Mouse (Mus musculus) heart, embryonic 12.5 days (tissue): ENCODE data around the gene Chpf. TPM values are rescaled to one million over a fixed set of nuclear protein-coding genes. Genes with fewer than 3 reads are reported as not detected.
A peak's percentile ranks its signal among the peaks of the same experiment; 100 is the strongest.

Source experiments
- ATAC-seq: fragments of 200-750 bp; cut with Nextera tagmentation; 2 replicates; pipeline ENCODE4 v1.8.0; 2017; ENCODE audit warnings: moderate TSS enrichment, moderate library complexity; ENCODE audit not compliant: insufficient number of reproducible peaks, low FRiP score
- H3K27ac ChIP-seq: fragments of 300-500 bp; sonication (generic); 2 replicates; pipeline ENCODE4 v1.5.1; 2016; ENCODE audit warnings: mild to moderate bottlenecking, moderate library complexity; ENCODE audit not compliant: poor library complexity, severe bottlenecking
- H3K27me3 ChIP-seq: fragments of 300-500 bp; sonication (generic); replicated peaks from 2 replicates; pipeline ENCODE4 v1.6.1; 2016; ENCODE audit warnings: mild to moderate bottlenecking, moderate library complexity
- H3K36me3 ChIP-seq: fragments of 300-500 bp; sonication (generic); 2 replicates; pipeline ENCODE4 v1.6.1; 2016; ENCODE audit warnings: mild to moderate bottlenecking, moderate library complexity
- H3K4me1 ChIP-seq: fragments of 300-500 bp; sonication (generic); replicated peaks from 2 replicates; pipeline ENCODE4 v1.6.1; 2016; ENCODE audit warnings: mild to moderate bottlenecking
- H3K4me2 ChIP-seq: fragments of 300-500 bp; sonication (generic); 2 replicates; pipeline ENCODE4 v1.6.1; 2016; ENCODE audit warnings: mild to moderate bottlenecking, moderate library complexity
- H3K4me3 ChIP-seq: fragments of 300-500 bp; sonication (generic); 2 replicates; pipeline ENCODE4 v1.5.1; 2016; ENCODE audit warnings: mild to moderate bottlenecking
- H3K9ac ChIP-seq: fragments of 300-500 bp; sonication (generic); 2 replicates; pipeline ENCODE4 v1.6.1; 2016; ENCODE audit warnings: mild to moderate bottlenecking, moderate library complexity
- H3K9me3 ChIP-seq: fragments of 300-500 bp; sonication (generic); replicated peaks from 2 replicates; pipeline ENCODE4 v1.6.1; 2016; ENCODE audit warnings: mild to moderate bottlenecking, moderate library complexity
- WGBS: fragments of 180-500 bp; shearing (Covaris S2); methylation state at CpG from one replicate; pipeline ENCODE4 v1.1.7; 2016; 5-methylcytosine and 5-hydroxymethylcytosine counted together
- polyA plus RNA-seq: library from polyadenylated mRNA; unstranded; fragments of >200 nt; fragmentation: Nextera tagmentation; extraction: Ambion mirVana; gene quantifications from 2 replicates; pipeline ENCODE4 v1.2.1, GENCODE M21; 2016

Gene Chpf
- polyA plus RNA-seq, 1 experiment from 2014 or later, result 37.8 TPM

DNA sequence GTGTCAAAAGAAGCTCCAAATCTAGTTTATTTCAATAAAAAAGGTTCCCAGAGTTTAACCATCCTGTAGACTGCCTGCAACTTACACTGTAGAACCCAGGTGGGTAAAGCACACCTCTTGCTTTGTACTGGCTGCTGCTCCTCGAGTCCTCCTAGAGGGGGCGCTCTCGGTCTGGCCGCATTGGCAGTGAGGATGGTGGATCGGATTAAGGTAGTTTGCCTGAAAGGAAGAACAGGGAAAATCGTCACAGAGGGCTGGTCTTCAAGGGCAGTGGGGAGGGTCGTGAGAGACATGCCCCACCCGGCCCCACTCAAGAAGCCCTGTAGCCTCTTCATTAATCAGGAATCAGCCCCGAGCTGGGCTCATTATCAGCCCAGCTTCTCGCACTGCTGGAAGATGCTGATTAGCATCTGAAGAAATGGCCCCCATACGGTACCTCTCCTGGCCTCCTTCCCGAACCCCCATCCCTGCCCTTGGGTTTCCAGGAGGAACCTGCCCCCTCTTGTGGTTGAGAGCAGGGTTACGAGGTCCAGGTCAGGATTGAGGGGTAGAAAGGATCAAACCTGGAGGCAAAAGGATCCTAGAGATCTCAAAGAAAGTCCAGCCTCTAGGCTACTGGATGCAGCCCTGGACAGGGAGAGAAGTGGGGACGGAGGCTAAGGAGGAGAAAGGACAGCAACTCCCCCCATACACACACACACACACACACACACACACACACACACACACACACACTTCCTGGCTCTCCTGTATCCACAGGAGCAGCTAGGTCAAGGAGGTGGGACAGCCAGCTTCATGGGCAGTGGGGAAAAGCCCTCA, 22.2 kb downstream of the Chpf start:
- Histone ChIP-seq H3K4me1 (peaks cover 26% of the 10 kb centered on the region), H3K9ac (no peak overlapping the region), H3K9me3 (no peaks in the 10 kb centered on the region), H3K4me3 (no peak overlapping the region), H3K4me2 (peak overlapping the region; percentile 71; the same call in 1 of the 2 replicates), H3K27me3 (peaks cover 66% of the 10 kb centered on the region), H3K36me3 (no peaks in the 10 kb centered on the region), H3K27ac (no peak overlapping the region)
- 12% methylated on average over 14 of the region's 14 CpGs for WGBS
- no peak for ATAC-seq

DNA sequence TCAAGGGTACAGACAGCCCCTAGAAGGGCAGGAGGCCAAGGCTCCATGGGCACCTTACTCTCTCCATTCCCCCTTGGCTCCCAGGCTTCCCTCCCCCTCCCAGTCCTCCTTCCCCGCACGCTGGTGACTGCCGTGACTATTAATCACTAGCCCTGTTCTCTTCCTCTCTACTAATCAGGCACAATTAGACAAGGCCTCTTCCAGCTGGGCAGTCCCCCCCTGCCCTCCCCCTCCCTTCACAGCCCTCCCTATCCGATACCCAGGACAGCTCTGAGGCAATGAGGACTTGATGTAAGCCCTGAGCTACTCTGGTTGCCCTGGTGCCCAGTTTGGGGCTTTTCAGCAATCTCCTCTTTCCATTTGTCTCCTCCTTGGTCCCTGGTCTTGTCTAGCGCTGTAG, 23.2 kb downstream of the Chpf start:
- Histone ChIP-seq H3K9me3 (no peaks in the 10 kb centered on the region), H3K4me2 (no peak overlapping the region), H3K27ac (no peak overlapping the region), H3K27me3 (peaks cover 74% of the 10 kb centered on the region), H3K4me3 (no peak overlapping the region), H3K4me1 (peaks cover 29% of the 10 kb centered on the region), H3K9ac (no peak overlapping the region), H3K36me3 (no peaks in the 10 kb centered on the region)
- whole genome bisulfite sequencing, result 34% methylated on average over 5 of the region's 5 CpGs
- ATAC-seq, result no peak

DNA sequence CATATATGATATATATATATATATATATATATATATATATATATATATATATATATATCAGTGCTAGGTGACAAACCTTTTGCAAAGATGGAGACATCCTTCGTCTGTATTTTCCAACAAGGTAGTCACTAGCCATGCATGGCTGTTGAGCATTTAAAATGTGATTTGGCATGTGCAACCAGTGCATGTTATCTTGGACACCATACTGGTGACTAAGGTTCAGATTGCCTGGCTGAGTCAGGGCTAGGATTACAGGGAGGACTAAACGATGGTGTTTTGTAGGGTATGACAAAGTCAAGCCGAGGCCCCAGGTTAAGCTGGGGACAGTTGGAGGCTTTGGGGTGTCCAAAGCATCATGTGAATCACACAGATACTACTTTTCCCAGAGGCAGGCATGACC, 23.7 kb downstream of the Chpf start:
- no peak for ATAC-seq
- no peak overlapping the region for H3K4me3 ChIP-seq
- H3K9me3 ChIP-seq, result no peaks in the 10 kb centered on the region
- peaks cover 79% of the 10 kb centered on the region for H3K27me3 ChIP-seq
- H3K9ac ChIP-seq, result no peak overlapping the region
- H3K36me3 ChIP-seq, result no peaks in the 10 kb centered on the region
- H3K4me2 ChIP-seq, result no peak overlapping the region
- WGBS, result 58% methylated on average over 3 of the region's 3 CpGs
- H3K27ac ChIP-seq, result no peak overlapping the region
- H3K4me1 ChIP-seq, result peaks cover 34% of the 10 kb centered on the region

DNA sequence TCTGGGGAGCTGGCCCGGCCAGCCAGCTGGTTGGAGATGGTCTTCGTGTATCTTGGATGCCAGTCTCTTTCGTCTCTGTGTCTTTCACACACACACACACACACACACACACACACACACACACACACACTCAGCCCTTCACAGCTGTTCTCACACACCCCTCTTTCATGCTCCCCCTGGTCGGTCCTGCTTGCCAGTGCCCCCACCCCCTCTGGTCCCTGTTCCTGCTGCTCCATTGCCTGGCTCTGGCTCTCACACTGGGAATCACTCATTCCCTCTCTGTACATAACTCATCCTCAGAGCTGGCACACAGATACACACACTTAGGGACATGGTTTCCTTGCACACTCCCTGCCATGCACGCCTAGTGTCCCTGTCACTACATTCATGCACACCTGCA, 27.2 kb downstream of the Chpf start:
- H3K4me1 ChIP-seq, result peaks cover 44% of the 10 kb centered on the region
- no peak overlapping the region for H3K9ac ChIP-seq
- ATAC-seq, result no peak
- peaks cover 97% of the 10 kb centered on the region for H3K27me3 ChIP-seq
- H3K4me2 ChIP-seq, result no peak overlapping the region
- H3K27ac ChIP-seq, result no peak overlapping the region
- H3K36me3 ChIP-seq, result no peaks in the 10 kb centered on the region
- WGBS, result 59% methylated on average over 5 of the region's 5 CpGs
- H3K4me3 ChIP-seq, result no peak overlapping the region
- H3K9me3 ChIP-seq, result no peaks in the 10 kb centered on the region

DNA sequence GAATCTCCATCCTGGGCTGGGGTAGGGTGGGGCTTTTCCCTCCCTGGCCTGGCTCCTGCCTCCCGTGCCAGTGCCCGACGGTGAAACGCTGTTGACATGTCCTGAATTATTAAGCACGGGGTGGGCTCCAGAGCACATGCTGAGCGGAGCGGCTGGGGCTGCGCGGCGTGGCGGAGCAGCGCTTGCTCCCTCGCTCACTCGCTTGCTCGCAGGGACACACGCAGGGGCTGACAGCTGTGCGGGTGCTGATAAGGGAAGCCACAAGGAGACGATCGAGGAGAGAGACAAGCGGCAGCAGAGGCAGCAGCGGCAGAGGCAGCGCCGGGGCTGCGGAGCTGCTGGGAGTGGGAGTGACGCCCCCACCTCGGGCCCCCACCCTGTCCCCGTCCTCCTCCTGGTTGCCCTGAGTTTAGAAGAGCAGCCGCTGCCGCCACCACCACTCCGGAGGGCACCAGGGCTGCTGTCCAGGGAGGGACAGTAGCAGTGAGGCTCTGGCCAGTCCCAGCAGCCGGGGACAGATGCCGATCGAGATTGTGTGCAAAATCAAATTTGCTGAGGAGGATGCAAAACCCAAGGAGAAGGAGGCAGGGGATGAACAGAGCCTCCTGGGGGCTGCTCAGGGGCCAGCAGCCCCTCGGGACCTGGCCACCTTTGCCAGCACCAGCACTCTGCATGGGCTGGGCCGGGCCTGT, 28.6 kb downstream of the Chpf start, which contains the start of gene Asic4:
Gene Asic4 (plus strand): TSS at position 123 of the 692 bp plus-strand sequence.
- Histone ChIP-seq H3K9me3 (no peaks in the 10 kb centered on the region), H3K4me1 (peaks cover 59% of the 10 kb centered on the region), H3K36me3 (no peaks in the 10 kb centered on the region), H3K9ac (peak within 1 kb of the TSS; percentile 53), H3K4me3 (peak within 1 kb of the TSS; percentile 36), H3K27me3 (peaks cover 88% of the 10 kb centered on the region), H3K27ac (no peak within 1 kb of the TSS), H3K4me2 (peak within 1 kb of the TSS; percentile 71)
- 1% methylated on average over 35 of the region's 35 CpGs for WGBS
- ATAC-seq, result no peak

DNA sequence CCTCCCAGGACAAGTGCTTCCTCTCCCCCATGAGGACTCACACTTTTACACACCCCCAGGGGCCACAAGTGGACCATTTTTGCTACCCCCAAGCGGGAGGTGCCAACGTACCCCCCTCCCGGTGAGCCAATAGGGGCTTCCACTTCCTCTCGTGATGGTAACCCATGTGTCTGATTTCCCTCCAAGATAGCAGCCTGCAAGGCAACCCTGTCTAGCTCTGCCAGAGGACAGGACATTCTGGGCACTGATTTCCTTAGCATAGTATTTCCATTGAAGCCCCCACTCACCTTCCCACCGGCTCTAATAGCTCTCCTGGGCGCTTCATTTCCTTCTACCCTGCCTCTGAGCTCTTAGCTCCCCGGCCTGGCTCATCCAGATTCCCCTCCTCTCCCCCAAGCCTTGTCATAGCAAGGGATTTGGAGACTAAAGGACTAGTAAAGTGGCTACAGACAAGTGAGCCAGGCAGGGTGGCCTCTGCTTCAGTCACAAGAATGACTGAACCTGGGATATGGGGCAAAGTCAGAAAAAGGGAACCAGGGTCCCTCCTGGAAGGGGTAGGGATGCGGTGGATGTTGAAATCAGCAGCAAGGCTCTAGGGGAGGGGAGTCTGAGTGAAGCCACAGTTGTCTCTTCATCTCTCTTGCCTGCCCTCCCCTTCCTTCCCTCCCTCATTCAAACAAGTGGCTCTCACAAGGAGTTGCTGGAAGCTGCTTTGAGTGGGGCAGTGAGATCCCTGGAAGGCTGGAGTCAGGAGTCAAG, 29.6 kb downstream of the Chpf start:
- Histone ChIP-seq H3K4me3 (0 out of 2 replicates have a peak overlapping the region, but pooled peaks have one; percentile 36), H3K9ac (no peak overlapping the region)

DNA sequence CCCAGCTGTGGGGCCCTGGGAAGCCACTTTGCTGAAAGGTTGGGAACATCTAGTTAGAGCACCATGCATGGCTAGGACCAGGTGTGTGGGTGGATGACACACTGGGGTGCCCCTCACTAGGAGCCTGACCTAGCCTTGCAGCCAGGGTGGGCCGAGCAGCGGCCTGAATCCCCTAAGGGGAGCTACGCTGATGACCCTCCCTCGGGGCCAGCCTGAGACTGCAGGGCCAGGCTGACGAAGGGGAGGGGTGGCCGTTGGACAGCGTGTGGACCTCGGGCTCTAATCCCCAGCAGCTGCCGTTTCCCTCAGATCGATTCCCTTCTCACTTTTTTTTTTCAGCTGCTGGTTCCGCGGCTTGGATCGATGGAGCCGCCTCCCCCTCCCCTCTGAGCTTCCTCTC, 30.2 kb downstream of the Chpf start:
- ATAC-seq, result no peak
- Histone ChIP-seq H3K9ac (no peak overlapping the region; the same call in 1 of the 2 replicates), H3K4me1 (peaks cover 74% of the 10 kb centered on the region), H3K36me3 (no peaks in the 10 kb centered on the region), H3K27me3 (peaks cover 89% of the 10 kb centered on the region), H3K27ac (no peak overlapping the region), H3K4me2 (0 out of 2 replicates have a peak overlapping the region, but pooled peaks have one; percentile 2), H3K9me3 (no peaks in the 10 kb centered on the region), H3K4me3 (no peak overlapping the region)
- 2% methylated on average over 14 of the region's 14 CpGs for WGBS

More for the DNA sequence above, 29.6 kb downstream of the Chpf start:
- no peaks in the 10 kb centered on the region for H3K9me3 ChIP-seq
- H3K4me2 ChIP-seq, result peak overlapping the region; percentile 71
- no peaks in the 10 kb centered on the region for H3K36me3 ChIP-seq
- peaks cover 68% of the 10 kb centered on the region for H3K4me1 ChIP-seq
- peaks cover 89% of the 10 kb centered on the region for H3K27me3 ChIP-seq
- H3K27ac ChIP-seq, result no peak overlapping the region
- no peak for ATAC-seq
- 4% methylated on average over 8 of the region's 8 CpGs for WGBS

DNA sequence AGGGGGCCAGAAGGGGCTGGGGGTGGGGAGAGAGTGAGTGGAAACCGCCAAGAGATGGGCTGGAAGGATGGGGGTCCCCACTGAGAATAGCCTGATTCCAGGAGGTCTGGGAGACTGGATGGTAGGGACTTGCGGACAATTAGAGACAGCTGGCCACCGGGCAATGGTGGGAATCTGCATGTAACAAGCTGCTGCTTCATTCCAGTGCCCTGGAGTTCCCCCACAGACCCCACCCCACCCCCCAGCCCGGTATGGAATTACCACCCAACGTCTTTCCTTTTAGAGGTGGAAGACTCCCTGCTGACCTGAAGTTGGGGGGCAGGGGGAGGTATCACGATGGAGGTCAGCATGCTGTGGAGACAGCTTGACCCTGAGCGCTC, 31.1 kb downstream of the Chpf start:
- H3K36me3 ChIP-seq, result peaks cover 5% of the 10 kb centered on the region; the same call in 1 of the 2 replicates
- 5% methylated on average over 7 of the region's 7 CpGs for WGBS
- H3K4me3 ChIP-seq, result no peak overlapping the region
- H3K27ac ChIP-seq, result 0 out of 2 replicates have a peak overlapping the region, but pooled peaks have one; percentile 5
- peak overlapping the region; percentile 47; the same call in 1 of the 2 replicates for H3K9ac ChIP-seq
- H3K27me3 ChIP-seq, result peaks cover 89% of the 10 kb centered on the region
- H3K4me2 ChIP-seq, result peak overlapping the region; percentile 51
- ATAC-seq, result no peak
- H3K4me1 ChIP-seq, result peaks cover 74% of the 10 kb centered on the region
- no peaks in the 10 kb centered on the region for H3K9me3 ChIP-seq

DNA sequence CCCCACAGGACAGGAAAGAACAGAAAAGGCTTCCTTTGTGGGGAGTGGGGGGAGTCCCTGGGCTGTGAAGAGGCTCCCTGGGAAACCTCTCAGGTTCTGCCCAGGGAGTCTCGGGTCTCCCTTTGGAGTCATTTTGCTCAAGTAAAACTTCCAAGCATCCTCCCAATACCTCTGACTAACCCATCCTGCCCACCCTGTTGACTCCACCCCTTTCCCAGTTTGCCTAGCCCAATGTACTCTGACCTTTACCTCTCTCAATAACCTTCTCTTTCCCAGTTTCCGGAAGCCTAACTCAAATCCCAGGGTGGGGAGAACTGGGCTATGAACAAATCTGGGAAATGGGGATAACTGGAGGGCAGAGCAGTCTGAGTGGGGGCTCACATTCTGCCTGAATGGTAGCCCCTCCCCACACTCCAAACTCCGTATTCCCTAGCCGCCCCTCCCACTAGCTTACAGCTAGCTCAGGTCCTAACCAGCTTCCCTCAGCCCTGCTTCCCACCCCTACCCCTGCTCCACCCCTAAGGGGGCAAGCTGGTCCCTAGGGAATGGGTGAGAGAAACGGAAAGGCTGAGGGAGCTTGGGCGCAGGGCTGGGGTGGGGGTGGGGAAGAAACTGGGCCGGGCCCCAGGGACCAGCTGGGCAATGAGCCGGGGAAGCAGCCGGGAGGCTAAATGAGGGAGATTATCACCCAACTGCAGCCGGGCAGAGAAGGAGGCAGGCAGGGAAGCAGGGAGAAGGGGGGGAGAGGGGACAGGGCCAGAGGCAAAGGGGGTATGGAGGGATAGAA, 31.6 kb downstream of the Chpf start:
- 0 out of 2 replicates have a peak overlapping the region, but pooled peaks have one; percentile 5 for H3K27ac ChIP-seq
- WGBS, result 8% methylated on average over 10 of the region's 10 CpGs
- peaks cover 74% of the 10 kb centered on the region for H3K4me1 ChIP-seq
- H3K4me2 ChIP-seq, result peak overlapping the region; percentile 75
- H3K9me3 ChIP-seq, result no peaks in the 10 kb centered on the region
- H3K27me3 ChIP-seq, result peaks cover 83% of the 10 kb centered on the region
- H3K9ac ChIP-seq, result peak overlapping the region; percentile 48; the same call in 1 of the 2 replicates
- no peak overlapping the region for H3K4me3 ChIP-seq
- ATAC-seq, result no peak
- H3K36me3 ChIP-seq, result peaks cover 11% of the 10 kb centered on the region; the same call in 1 of the 2 replicates

DNA sequence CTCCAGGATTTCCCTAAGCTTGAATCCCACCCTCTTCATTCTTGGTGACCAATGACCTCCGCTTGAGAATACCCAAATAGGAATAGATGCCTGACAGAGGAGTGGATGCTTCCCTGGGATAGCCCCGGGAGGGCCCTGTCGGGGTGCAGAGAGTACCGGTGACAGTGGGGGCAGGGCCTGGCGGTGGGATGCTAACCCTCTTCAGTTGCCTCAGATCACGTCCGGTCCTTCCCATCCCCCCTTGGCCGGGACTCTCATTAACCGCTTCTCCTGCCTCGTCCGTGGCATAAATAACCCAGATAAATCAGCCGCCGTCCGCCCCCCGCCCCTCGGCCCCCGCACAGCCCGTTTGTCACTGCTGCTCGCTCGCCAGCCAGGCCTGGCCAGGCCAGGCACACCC, 32.5 kb downstream of the Chpf start:
- 5% methylated on average over 19 of the region's 20 CpGs for WGBS
- peak overlapping the region; percentile 75 for H3K4me2 ChIP-seq
- H3K27me3 ChIP-seq, result peaks cover 75% of the 10 kb centered on the region
- peak overlapping the region; percentile 48 for H3K9ac ChIP-seq
- peak overlapping the region; percentile 34; the same call in 1 of the 2 replicates for H3K4me3 ChIP-seq
- peaks cover 74% of the 10 kb centered on the region for H3K4me1 ChIP-seq
- H3K9me3 ChIP-seq, result no peaks in the 10 kb centered on the region
- no peak for ATAC-seq
- H3K27ac ChIP-seq, result 0 out of 2 replicates have a peak overlapping the region, but pooled peaks have one; percentile 26
- peaks cover 19% of the 10 kb centered on the region for H3K36me3 ChIP-seq
